Mouse (Mus musculus) G1E (cell line): Measurements from ENCODE around the gene Nsun2.

Source experiments
- CTCF ChIP-seq: IDR thresholded peaks from 2 replicates; pipeline ENCODE4 v1.5.1; 2012; ENCODE audit warnings: low read depth, low read length, inconsistent platforms, mixed read lengths
- GATA1 ChIP-seq: IDR thresholded peaks from 2 replicates; pipeline ENCODE4 v1.6.1; 2012; ENCODE audit warnings: borderline replicate concordance, low read length, inconsistent platforms, mixed read lengths
- POLR2AphosphoS5 ChIP-seq: IDR thresholded peaks from 2 replicates; pipeline ENCODE4 v1.6.1; 2012; ENCODE audit warnings: low read depth, low read length, inconsistent platforms; ENCODE audit not compliant: insufficient replicate concordance
- TAL1 ChIP-seq: conservative IDR thresholded peaks from 2 replicates; pipeline ENCODE4 v1.6.1; 2012; ENCODE audit warnings: low read depth, low read length, inconsistent platforms, mixed read lengths

GRCm38 (mm10) chr13:69598867-69599266 lies 65.3 kb downstream of the Nsun2 start:
- no peak for TF ChIP-seq CTCF
- no peak for TF ChIP-seq GATA1
- TF ChIP-seq TAL1, result no peak
- TF ChIP-seq POLR2AphosphoS5, result no peak
